Mouse (Mus musculus): ENCODE measurements around the gene Ogfod2. TPM values are rescaled to one million over a fixed set of nuclear protein-coding genes. Genes with fewer than 3 reads are reported as not detected.

Gene Ogfod2
- polyA plus RNA-seq, 1 experiment from 2014 or later = 19.7 TPM

GRCm38 (mm10) chr5:124100128-124101044, 11.7 kb upstream of the Ogfod2 start:
- no peaks in the 10 kb centered on the region for H3K9me3 ChIP-seq (ENCODE audit: control insufficient read depth, low read length)
- no peak overlapping the region for H3K9ac ChIP-seq (replicated peaks; ENCODE audit: low read length)
- ATAC-seq (ENCODE audit: low FRiP score, low TSS enrichment) = no peak
- DNase-seq = no peak
- no peak overlapping the region for H3K4me3 ChIP-seq (replicated peaks; ENCODE audit: low read depth, low read length)
- peaks cover 3% of the 10 kb centered on the region; the same call in 1 of the 2 replicates for H3K27me3 ChIP-seq (ENCODE audit: control insufficient read depth, insufficient read depth, low read length)
- H3K36me3 ChIP-seq (ENCODE audit: control insufficient read depth, insufficient read depth, low read length) = no peaks in the 10 kb centered on the region
- WGBS = 90% methylated on average over 11 of the region's 11 CpGs
- H3K4me1 ChIP-seq (ENCODE audit: control insufficient read depth, insufficient read depth, low read length) = peaks cover 8% of the 10 kb centered on the region; the same call in 1 of the 2 replicates
- H3K4me2 ChIP-seq (ENCODE audit: low read length) = no peak overlapping the region
- no peak overlapping the region for H3K27ac ChIP-seq (replicated peaks; ENCODE audit: low read depth, low read length)

GRCm38 (mm10) chr5:124102326-124102725, 9.8 kb upstream of the Ogfod2 start:
- H3K9me3 ChIP-seq (ENCODE audit: control insufficient read depth, low read length) = no peaks in the 10 kb centered on the region
- WGBS = 89% methylated on average over 6 of the region's 6 CpGs
- no peak overlapping the region for H3K4me2 ChIP-seq (ENCODE audit: low read length)
- H3K9ac ChIP-seq (replicated peaks; ENCODE audit: low read length) = no peak overlapping the region
- no peaks in the 10 kb centered on the region for H3K27me3 ChIP-seq (ENCODE audit: control insufficient read depth, insufficient read depth, low read length)
- no peaks in the 10 kb centered on the region for H3K36me3 ChIP-seq (ENCODE audit: control insufficient read depth, insufficient read depth, low read length)
- no peak overlapping the region for H3K4me3 ChIP-seq (replicated peaks; ENCODE audit: low read depth, low read length)
- ATAC-seq (ENCODE audit: low FRiP score, low TSS enrichment) = no peak
- DNase-seq = no peak
- no peaks in the 10 kb centered on the region for H3K4me1 ChIP-seq (ENCODE audit: control insufficient read depth, insufficient read depth, low read length)
- H3K27ac ChIP-seq (replicated peaks; ENCODE audit: low read depth, low read length) = no peak overlapping the region

- H3K9ac ChIP-seq (replicated peaks; ENCODE audit: low read length) = no peak overlapping the region
- H3K4me3 ChIP-seq (replicated peaks; ENCODE audit: low read depth, low read length) = no peak overlapping the region
- ATAC-seq (ENCODE audit: low FRiP score, low TSS enrichment) (no peak), DNase-seq (no peak)
- H3K36me3 ChIP-seq (ENCODE audit: control insufficient read depth, insufficient read depth, low read length) = no peaks in the 10 kb centered on the region
- 87% methylated on average over 3 of the region's 3 CpGs for WGBS
- H3K4me1 ChIP-seq (ENCODE audit: control insufficient read depth, insufficient read depth, low read length) = no peaks in the 10 kb centered on the region
- H3K27ac ChIP-seq (replicated peaks; ENCODE audit: low read depth, low read length) = no peak overlapping the region
- H3K27me3 ChIP-seq (ENCODE audit: control insufficient read depth, insufficient read depth, low read length) = no peaks in the 10 kb centered on the region
- H3K9me3 ChIP-seq (ENCODE audit: control insufficient read depth, low read length) = no peaks in the 10 kb centered on the region
- H3K4me2 ChIP-seq (ENCODE audit: low read length) = no peak overlapping the region
These were observed 9.1 kb upstream of the Ogfod2 start for GRCm38 (mm10) chr5:124103020-124103419.

GRCm38 (mm10) chr5:124103552-124103951, 8.5 kb upstream of the Ogfod2 start:
- 94% methylated on average over 9 of the region's 9 CpGs for WGBS
- no peak overlapping the region for H3K27ac ChIP-seq (replicated peaks; ENCODE audit: low read depth, low read length)

GRCm38 (mm10) chr5:124111077-124111741, 888 bp upstream of the Ogfod2 start:
- Histone ChIP-seq H3K4me1 (ENCODE audit: control insufficient read depth, insufficient read depth, low read length) (peaks cover 14% of the 10 kb centered on the region), H3K27me3 (ENCODE audit: control insufficient read depth, insufficient read depth, low read length) (no peaks in the 10 kb centered on the region), H3K27ac (replicated peaks; ENCODE audit: low read depth, low read length) (0 out of 2 replicates have a peak overlapping the region, but pooled peaks have one; percentile 93), H3K9me3 (ENCODE audit: control insufficient read depth, low read length) (no peaks in the 10 kb centered on the region), H3K4me2 (ENCODE audit: low read length) (peak overlapping the region; percentile 80), H3K4me3 (replicated peaks; ENCODE audit: low read depth, low read length) (peak overlapping the region; percentile 88), H3K36me3 (ENCODE audit: control insufficient read depth, insufficient read depth, low read length) (no peaks in the 10 kb centered on the region), H3K9ac (replicated peaks; ENCODE audit: low read length) (peak overlapping the region; percentile 35; the same call in 1 of the 2 replicates)
- DNase-seq (peak; percentile 60), ATAC-seq (ENCODE audit: low FRiP score, low TSS enrichment) (no peak)
- WGBS = 23% methylated on average over 17 of the region's 17 CpGs

More at GRCm38 (mm10) chr5:124103552-124103951, 8.5 kb upstream of the Ogfod2 start:
- H3K4me1 ChIP-seq (ENCODE audit: control insufficient read depth, insufficient read depth, low read length) = no peaks in the 10 kb centered on the region
- no peak overlapping the region for H3K9ac ChIP-seq (replicated peaks; ENCODE audit: low read length)
- no peaks in the 10 kb centered on the region for H3K9me3 ChIP-seq (ENCODE audit: control insufficient read depth, low read length)
- DNase-seq (no peak), ATAC-seq (ENCODE audit: low FRiP score, low TSS enrichment) (no peak)
- no peak overlapping the region for H3K4me3 ChIP-seq (replicated peaks; ENCODE audit: low read depth, low read length)
- no peak overlapping the region for H3K4me2 ChIP-seq (ENCODE audit: low read length)
- no peaks in the 10 kb centered on the region for H3K27me3 ChIP-seq (ENCODE audit: control insufficient read depth, insufficient read depth, low read length)
- no peaks in the 10 kb centered on the region for H3K36me3 ChIP-seq (ENCODE audit: control insufficient read depth, insufficient read depth, low read length)

- DNase-seq (peak; percentile 58), ATAC-seq (ENCODE audit: low FRiP score, low TSS enrichment) (no peak; the same call in 1 of the 2 replicates)
- peak overlapping the region; percentile 88 for H3K4me3 ChIP-seq (replicated peaks; ENCODE audit: low read depth, low read length)
- H3K36me3 ChIP-seq (ENCODE audit: control insufficient read depth, insufficient read depth, low read length) = peaks cover 4% of the 10 kb centered on the region; the same call in 1 of the 2 replicates
- H3K27ac ChIP-seq (replicated peaks; ENCODE audit: low read depth, low read length) = peak overlapping the region; percentile 93
- under 1% methylated on average over 18 of the region's 18 CpGs for WGBS
- peaks cover 22% of the 10 kb centered on the region for H3K4me1 ChIP-seq (ENCODE audit: control insufficient read depth, insufficient read depth, low read length)
- H3K9me3 ChIP-seq (ENCODE audit: control insufficient read depth, low read length) = no peaks in the 10 kb centered on the region
- no peaks in the 10 kb centered on the region for H3K27me3 ChIP-seq (ENCODE audit: control insufficient read depth, insufficient read depth, low read length)
- peak overlapping the region; percentile 80 for H3K4me2 ChIP-seq (ENCODE audit: low read length)
- H3K9ac ChIP-seq (replicated peaks; ENCODE audit: low read length) = peak overlapping the region; percentile 70
These were observed 434 bp downstream of the Ogfod2 start for GRCm38 (mm10) chr5:124112531-124112930.

- peak overlapping the region; percentile 93; the same call in 1 of the 2 replicates for H3K27ac ChIP-seq (replicated peaks; ENCODE audit: low read depth, low read length)
- H3K9ac ChIP-seq (replicated peaks; ENCODE audit: low read length) = peak overlapping the region; percentile 70
- H3K4me3 ChIP-seq (replicated peaks; ENCODE audit: low read depth, low read length) = peak overlapping the region; percentile 88
- no peaks in the 10 kb centered on the region for H3K9me3 ChIP-seq (ENCODE audit: control insufficient read depth, low read length)
- peak; percentile 67 for DNase-seq
- H3K4me2 ChIP-seq (ENCODE audit: low read length) = peak overlapping the region; percentile 80
- H3K4me1 ChIP-seq (ENCODE audit: control insufficient read depth, insufficient read depth, low read length) = peaks cover 22% of the 10 kb centered on the region
- ATAC-seq (ENCODE audit: low FRiP score, low TSS enrichment) = no peak
- no peaks in the 10 kb centered on the region for H3K27me3 ChIP-seq (ENCODE audit: control insufficient read depth, insufficient read depth, low read length)
- H3K36me3 ChIP-seq (ENCODE audit: control insufficient read depth, insufficient read depth, low read length) = peaks cover 8% of the 10 kb centered on the region
- 15% methylated on average over 14 of the region's 14 CpGs for WGBS
These were observed 933 bp downstream of the Ogfod2 start for GRCm38 (mm10) chr5:124113030-124113429.

- DNase-seq (no peak), ATAC-seq (ENCODE audit: low FRiP score, low TSS enrichment) (no peak)
- Histone ChIP-seq H3K4me1 (ENCODE audit: control insufficient read depth, insufficient read depth, low read length) (peaks cover 22% of the 10 kb centered on the region), H3K9me3 (ENCODE audit: control insufficient read depth, low read length) (no peaks in the 10 kb centered on the region), H3K27ac (replicated peaks; ENCODE audit: low read depth, low read length) (no peak overlapping the region), H3K27me3 (ENCODE audit: control insufficient read depth, insufficient read depth, low read length) (no peaks in the 10 kb centered on the region), H3K36me3 (ENCODE audit: control insufficient read depth, insufficient read depth, low read length) (peaks cover 22% of the 10 kb centered on the region), H3K9ac (replicated peaks; ENCODE audit: low read length) (no peak overlapping the region), H3K4me2 (ENCODE audit: low read length) (no peak overlapping the region), H3K4me3 (replicated peaks; ENCODE audit: low read depth, low read length) (no peak overlapping the region)
- 94% methylated on average over 24 of the region's 24 CpGs for WGBS
These were observed 2.4 kb downstream of the Ogfod2 start for GRCm38 (mm10) chr5:124114276-124115025.
